Mouse (Mus musculus): ENCODE data around the gene Ddias.
"Not testable (repeated sequence)": the region's sequence is repeated elsewhere in the genome, so short reads cannot be mapped to it uniquely, and the experiment has no call there.

Ddias gene

GRCm38 (mm10) chr7:92874116-92874675 lies at the start of gene Ddias, which contains the start of gene Prcp:
Ddias (minus strand) TSS chr7:92874247.
Prcp (plus strand) TSS chr7:92874470.
- DNase-seq (ENCODE audit: low spot score in 2 of 2): peak; percentile 94 to 99

GRCm38 (mm10) chr7:92920857-92921172 lies 46.8 kb upstream of the Ddias start:
- no peak for DNase-seq (ENCODE audit: low spot score in 2 of 2)

- no peak for DNase-seq (ENCODE audit: low spot score in 2 of 2)
Observed at GRCm38 (mm10) chr7:92920172-92920856, 46.3 kb upstream of the Ddias start.

GRCm38 (mm10) chr7:92904285-92904684 lies 30.2 kb upstream of the Ddias start:
- not testable (repeated sequence) for DNase-seq (ENCODE audit: low spot score in 2 of 2)

- peak; percentile 71 to 86 for DNase-seq (ENCODE audit: low spot score in 2 of 2)
Observed at GRCm38 (mm10) chr7:92903360-92904038, 29.5 kb upstream of the Ddias start.

- no peak for DNase-seq (ENCODE audit: low spot score in 2 of 2)
Observed at GRCm38 (mm10) chr7:92897021-92897420, 23.0 kb upstream of the Ddias start.

- no peak for DNase-seq (ENCODE audit: low spot score in 2 of 2)
Observed at GRCm38 (mm10) chr7:92896036-92896435, 22.0 kb upstream of the Ddias start.

- no peak for DNase-seq (ENCODE audit: low spot score in 2 of 2)
Observed at GRCm38 (mm10) chr7:92893478-92893877, 19.4 kb upstream of the Ddias start.

GRCm38 (mm10) chr7:92890618-92891230 lies 16.7 kb upstream of the Ddias start:
- DNase-seq (ENCODE audit: low spot score in 2 of 2): no peak

- DNase-seq (ENCODE audit: low spot score in 2 of 2): peak in 1 of 2 experiments; percentile 10
Observed at GRCm38 (mm10) chr7:92890211-92890610, 16.2 kb upstream of the Ddias start.

- no peak for DNase-seq (ENCODE audit: low spot score in 2 of 2)
Observed at GRCm38 (mm10) chr7:92887230-92887629, 13.2 kb upstream of the Ddias start.

- no peak for DNase-seq (ENCODE audit: low spot score in 2 of 2)
Observed at GRCm38 (mm10) chr7:92886801-92887200, 12.8 kb upstream of the Ddias start.

- DNase-seq (ENCODE audit: low spot score in 2 of 2): no peak
Observed at GRCm38 (mm10) chr7:92884998-92885660, 11.1 kb upstream of the Ddias start.

GRCm38 (mm10) chr7:92883850-92884716 lies 10.0 kb upstream of the Ddias start:
- DNase-seq (ENCODE audit: low spot score in 2 of 2): no peak

- DNase-seq (ENCODE audit: low spot score in 2 of 2): peak in 1 of 2 experiments; percentile 27
Observed at GRCm38 (mm10) chr7:92878575-92879285, 4.7 kb upstream of the Ddias start.

GRCm38 (mm10) chr7:92876538-92876937 lies 2.5 kb upstream of the Ddias start:
- no peak for DNase-seq (ENCODE audit: low spot score in 2 of 2)

- DNase-seq (ENCODE audit: low spot score in 2 of 2): no peak
Observed at GRCm38 (mm10) chr7:92876066-92876465, 2.0 kb upstream of the Ddias start.

GRCm38 (mm10) chr7:92874761-92875408 lies 838 bp upstream of the Ddias start:
- peak; percentile 92 for DNase-seq (ENCODE audit: low spot score in 2 of 2)

GRCm38 (mm10) chr7:92871596-92871995 lies 2.5 kb downstream of the Ddias start:
- DNase-seq (ENCODE audit: low spot score in 2 of 2): no peak

- DNase-seq (ENCODE audit: low spot score in 2 of 2): no peak
Observed at GRCm38 (mm10) chr7:92870161-92870560, 3.9 kb downstream of the Ddias start.
